Mouse (Mus musculus) neural tube, embryonic 14.5 days (tissue): ENCODE measurements around the gene Ccdc58. TPM values are rescaled to one million over a fixed set of nuclear protein-coding genes. Genes with fewer than 3 reads are reported as not detected.
A peak's percentile ranks its signal among the peaks of the same experiment; 100 is the strongest.
"Not testable (repeated sequence)": the region's sequence is repeated elsewhere in the genome, so short reads cannot be mapped to it uniquely, and the experiment has no call there.

ENCODE experiments used
- ATAC-seq: fragments of 200-750 bp; cut with Nextera tagmentation; 2 replicates; pipeline ENCODE4 v1.8.0; 2017; ENCODE audit warnings: low read depth, mild to moderate bottlenecking, moderate TSS enrichment, moderate library complexity
- H3K27ac ChIP-seq: fragments of 300-500 bp; sonication (generic); 2 replicates; pipeline ENCODE4 v1.5.1; 2014; ENCODE audit warnings: low read depth, mild to moderate bottlenecking, control low read depth, low read length, moderate library complexity, mixed read lengths
- H3K27me3 ChIP-seq: fragments of 300-500 bp; sonication (generic); 2 replicates; pipeline ENCODE4 v1.6.1; 2014; ENCODE audit warnings: low read length; ENCODE audit not compliant: control insufficient read depth, insufficient read depth
- H3K36me3 ChIP-seq: fragments of 300-500 bp; sonication (generic); 2 replicates; pipeline ENCODE4 v1.6.1; 2014; ENCODE audit warnings: low read length, mixed read lengths; ENCODE audit not compliant: control insufficient read depth, insufficient read depth
- H3K4me1 ChIP-seq: fragments of 300-500 bp; sonication (generic); 2 replicates; pipeline ENCODE4 v1.6.1; 2014; ENCODE audit warnings: low read length; ENCODE audit not compliant: control insufficient read depth, insufficient read depth
- H3K4me2 ChIP-seq: fragments of 300-500 bp; sonication (generic); 2 replicates; pipeline ENCODE4 v1.6.1; 2014; ENCODE audit warnings: mild to moderate bottlenecking, low read depth, low read length, control low read depth
- H3K4me3 ChIP-seq: fragments of 300-500 bp; sonication (generic); 2 replicates; pipeline ENCODE4 v1.5.1; 2014; ENCODE audit warnings: low read depth, low read length, control low read depth, mixed read lengths
- H3K9ac ChIP-seq: fragments of 300-500 bp; sonication (generic); replicated peaks from 2 replicates; pipeline ENCODE4 v1.6.1; 2014; ENCODE audit warnings: low read depth, mild to moderate bottlenecking, control low read depth, low read length, mixed read lengths
- H3K9me3 ChIP-seq: fragments of 300-500 bp; sonication (generic); 2 replicates; pipeline ENCODE4 v1.6.1; 2016; ENCODE audit warnings: low read length; ENCODE audit not compliant: control insufficient read depth
- WGBS: fragments of 180-500 bp; shearing (Covaris S2); extraction: QIAGEN DNeasy Blood & Tissue Kit; methylation state at CpG from one replicate; pipeline ENCODE4 v1.1.7; 2014; 5-methylcytosine and 5-hydroxymethylcytosine counted together
- polyA plus RNA-seq: library from polyadenylated mRNA; unstranded; fragments of >200 nt; fragmentation: Nextera tagmentation; extraction: Ambion mirVana; gene quantifications from 2 replicates; pipeline ENCODE4 v1.2.1, GENCODE M21; 2014

Gene Ccdc58
- 28.5 and 29.4 TPM in 2 replicates for polyA plus RNA-seq

DNA sequence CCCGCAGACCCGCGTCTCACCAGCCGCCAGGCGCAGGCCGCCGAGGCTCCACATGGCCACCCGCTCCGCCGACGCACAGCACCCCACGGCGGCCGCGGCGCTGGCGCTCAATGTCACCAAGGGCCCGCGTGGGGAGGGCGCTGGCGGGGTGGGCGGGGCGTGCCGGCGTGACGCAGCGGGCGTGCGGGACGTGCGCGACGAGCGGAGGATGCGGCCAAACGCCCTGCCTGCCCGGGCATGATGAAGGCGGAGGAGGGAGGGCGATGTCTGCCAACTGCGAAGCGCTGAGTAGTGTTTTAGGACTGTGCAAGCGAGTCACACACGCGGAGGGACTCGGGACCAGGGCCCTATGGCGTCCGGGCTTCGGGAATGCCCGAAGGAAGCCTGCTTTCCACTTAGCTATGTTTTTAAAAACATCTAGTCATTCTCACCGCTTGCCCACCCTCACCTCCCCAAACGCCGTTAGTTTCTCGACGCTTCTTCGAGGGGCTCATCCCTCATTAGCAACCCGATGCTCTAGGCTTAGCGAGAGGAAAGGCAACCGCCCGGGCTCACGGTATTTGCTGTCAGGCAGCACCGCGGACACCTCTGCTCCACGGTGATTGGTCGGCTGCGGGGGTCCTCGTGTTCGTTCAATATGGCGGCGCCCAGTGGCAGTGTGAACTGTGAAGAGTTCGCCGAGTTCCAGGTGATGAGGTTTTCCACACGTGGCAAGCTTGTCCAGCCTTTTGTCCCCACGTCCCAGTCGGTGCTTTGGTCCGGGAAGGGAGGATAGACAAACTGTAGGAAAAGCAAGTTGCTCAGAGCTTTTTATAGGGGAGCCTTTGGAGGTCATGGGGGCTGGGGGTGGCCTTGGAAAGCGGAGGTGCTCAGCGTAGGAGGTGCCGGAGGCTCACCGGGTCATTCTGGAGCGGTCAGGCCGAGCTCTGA lies at the start of gene Ccdc58, which contains the start of gene Fam162a:
Ccdc58 (plus strand) TSS at position 236 of the 930 bp plus-strand sequence.
Fam162a (minus strand) TSS at position 145 of the 930 bp plus-strand sequence.
- Histone ChIP-seq H3K4me3 (peak within 1 kb of the TSS; percentile 53), H3K9ac (peak within 1 kb of the TSS; percentile 94), H3K4me2 (peak within 1 kb of the TSS; percentile 92), H3K27ac (peak within 1 kb of the TSS; percentile 100), H3K9me3 (no peaks in the 10 kb centered on the region), H3K36me3 (no peaks in the 10 kb centered on the region), H3K27me3 (no peaks in the 10 kb centered on the region), H3K4me1 (peaks cover 14% of the 10 kb centered on the region; the same call in 1 of the 2 replicates)
- WGBS, result under 1% methylated on average over 79 of the region's 81 CpGs
- ATAC-seq, result peak; percentile 98

DNA sequence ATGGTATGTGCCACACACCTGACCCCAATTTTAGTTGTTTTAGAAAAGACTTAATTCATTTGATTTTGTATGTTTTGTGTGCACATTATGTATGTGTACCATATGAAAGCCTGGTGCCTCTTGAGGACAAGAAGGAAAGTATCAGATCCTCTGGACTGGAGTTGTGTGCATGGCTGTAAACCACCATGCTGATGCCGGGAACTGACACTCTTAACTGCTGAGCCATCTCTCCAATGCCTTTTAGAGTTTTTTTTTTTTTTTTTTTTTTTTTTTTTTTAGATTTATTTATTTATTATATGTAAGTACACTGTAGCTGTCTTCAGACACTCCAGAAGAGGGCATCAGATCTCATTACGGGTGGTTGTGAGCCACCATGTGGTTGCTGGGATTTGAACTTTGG lies 43.4 kb upstream of the Ccdc58 start:
- not testable (repeated sequence) for H3K4me1 ChIP-seq, H3K27ac ChIP-seq, H3K9me3 ChIP-seq, H3K9ac ChIP-seq, H3K4me3 ChIP-seq, ATAC-seq, H3K27me3 ChIP-seq, H3K4me2 ChIP-seq
- 95% methylated on average over 1 of the region's 2 CpGs for WGBS
- H3K36me3 ChIP-seq, result peaks cover 30% of the 10 kb centered on the region

DNA sequence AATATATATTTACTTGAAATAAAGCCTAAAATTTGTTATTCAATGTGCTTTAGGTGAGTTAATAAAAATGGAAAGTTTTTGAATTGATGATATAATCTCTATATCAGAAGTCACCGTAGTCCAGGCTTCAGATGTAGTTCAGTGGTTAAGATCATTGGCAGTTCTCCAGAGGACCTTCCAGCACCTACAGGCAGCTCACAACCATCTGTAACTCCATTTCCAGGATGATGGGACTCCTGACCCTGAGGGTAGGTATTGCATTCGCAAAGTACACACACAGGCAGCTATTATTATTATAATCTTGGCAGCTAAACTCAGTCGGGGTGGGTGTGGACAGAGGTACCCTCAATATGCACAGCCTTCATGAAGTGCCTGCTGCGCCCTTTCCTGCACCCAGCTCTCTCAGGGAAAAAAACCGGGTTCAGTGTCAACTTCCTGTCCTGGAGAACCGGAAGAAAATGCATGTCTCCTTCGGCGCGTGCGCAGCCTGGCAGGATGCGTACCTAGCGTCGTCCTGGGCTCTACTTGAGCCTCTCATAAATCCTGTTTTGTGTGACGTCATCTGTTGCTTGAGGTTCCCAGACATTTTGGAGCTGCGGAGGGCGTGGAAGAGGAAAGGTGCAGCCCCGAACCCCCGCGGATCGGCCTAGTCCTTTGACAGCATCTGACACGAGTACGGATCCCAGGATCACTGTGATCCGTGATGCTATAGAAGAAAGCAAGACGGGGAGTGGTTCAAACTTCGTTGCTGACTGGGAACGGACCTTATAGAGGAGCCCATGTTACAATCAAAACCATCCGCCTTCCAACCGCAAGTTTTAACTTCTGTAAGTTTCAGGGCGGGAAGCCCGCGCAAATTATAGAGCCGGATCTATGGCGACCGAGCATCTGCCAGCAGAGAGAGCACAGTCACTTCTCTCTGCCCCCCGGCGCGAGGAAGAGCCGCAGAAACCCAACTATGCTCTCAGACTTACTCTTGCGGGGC lies 30.6 kb upstream of the Ccdc58 start, which contains the start of gene Wdr5b:
Wdr5b (plus strand) TSS at position 551 of the 985 bp plus-strand sequence.
- Histone ChIP-seq H3K4me3 (peak within 1 kb of the TSS; percentile 35), H3K9me3 (no peaks in the 10 kb centered on the region), H3K27me3 (no peaks in the 10 kb centered on the region), H3K4me2 (peak within 1 kb of the TSS; percentile 45), H3K27ac (peak within 1 kb of the TSS; percentile 77), H3K4me1 (peaks cover 9% of the 10 kb centered on the region), H3K36me3 (peaks cover 15% of the 10 kb centered on the region), H3K9ac (peak within 1 kb of the TSS; percentile 21)
- peak; percentile 98 for ATAC-seq
- WGBS, result 3% methylated on average over 39 of the region's 39 CpGs

DNA sequence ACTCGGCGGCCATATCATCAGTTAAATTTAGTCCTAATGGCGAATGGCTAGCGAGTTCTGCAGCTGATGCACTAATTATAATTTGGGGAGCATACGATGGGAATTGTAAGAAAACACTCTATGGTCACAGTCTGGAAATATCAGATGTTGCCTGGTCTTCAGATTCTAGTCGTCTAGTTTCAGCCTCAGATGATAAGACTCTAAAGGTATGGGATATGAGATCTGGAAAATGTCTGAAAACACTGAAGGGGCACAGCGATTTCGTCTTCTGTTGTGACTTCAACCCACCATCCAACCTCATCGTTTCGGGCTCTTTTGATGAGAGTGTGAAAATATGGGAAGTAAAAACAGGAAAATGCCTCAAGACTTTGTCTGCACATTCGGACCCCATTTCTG lies 29.9 kb upstream of the Ccdc58 start:
- Histone ChIP-seq H3K9ac (peak overlapping the region; percentile 21), H3K36me3 (peaks cover 17% of the 10 kb centered on the region), H3K4me3 (peak overlapping the region; percentile 35), H3K27ac (peak overlapping the region; percentile 77), H3K4me2 (peak overlapping the region; percentile 45), H3K27me3 (no peaks in the 10 kb centered on the region), H3K9me3 (no peaks in the 10 kb centered on the region), H3K4me1 (peaks cover 9% of the 10 kb centered on the region)
- ATAC-seq, result no peak
- 32% methylated on average over 11 of the region's 11 CpGs for WGBS

DNA sequence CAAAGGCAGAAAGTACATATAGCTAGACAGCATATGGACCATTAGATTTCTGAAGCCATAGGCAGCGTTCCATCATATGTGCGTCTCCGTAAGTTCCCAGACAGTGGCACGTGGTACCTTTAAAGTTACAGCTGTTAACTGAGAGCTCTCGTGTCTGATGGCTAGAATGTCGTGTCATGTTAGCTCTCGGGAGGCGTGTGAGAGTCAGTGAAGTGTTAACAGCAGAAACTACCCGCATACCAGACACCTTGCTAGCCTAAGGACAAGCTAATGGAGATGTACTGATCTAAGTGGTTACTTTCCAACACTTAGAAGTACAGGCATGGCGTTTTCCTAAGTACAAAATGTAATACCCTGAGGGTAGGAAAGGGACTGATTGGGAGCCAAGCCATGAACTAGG lies 28.4 kb upstream of the Ccdc58 start:
- Histone ChIP-seq H3K9ac (no peak overlapping the region), H3K36me3 (peaks cover 13% of the 10 kb centered on the region), H3K27me3 (no peaks in the 10 kb centered on the region), H3K4me3 (no peak overlapping the region), H3K9me3 (no peaks in the 10 kb centered on the region), H3K4me2 (no peak overlapping the region), H3K4me1 (peaks cover 9% of the 10 kb centered on the region), H3K27ac (no peak overlapping the region)
- 87% methylated on average over 10 of the region's 10 CpGs for WGBS
- no peak for ATAC-seq

DNA sequence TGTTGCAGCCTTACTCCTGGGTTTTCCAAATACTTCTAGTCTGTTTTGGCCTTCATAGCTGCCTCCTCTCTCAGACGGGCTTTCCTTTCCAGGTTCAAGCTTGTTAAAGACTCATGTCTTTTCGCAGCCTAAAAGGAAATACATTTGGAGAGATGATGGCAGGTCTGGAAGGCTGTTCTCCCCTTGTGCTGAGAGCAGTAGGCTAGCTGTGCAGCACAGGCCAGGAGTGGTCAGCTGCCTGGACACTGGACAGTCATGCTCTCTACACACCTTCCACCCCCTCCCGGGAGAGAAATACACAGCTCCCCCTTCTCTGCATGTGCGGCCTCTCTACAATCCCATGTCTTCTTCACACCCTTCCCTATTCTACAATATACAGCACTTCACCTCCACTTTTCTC lies 27.5 kb upstream of the Ccdc58 start:
- Histone ChIP-seq H3K4me3 (no peak overlapping the region), H3K36me3 (peaks cover 22% of the 10 kb centered on the region), H3K4me2 (no peak overlapping the region), H3K27ac (no peak overlapping the region), H3K27me3 (no peaks in the 10 kb centered on the region), H3K4me1 (peaks cover 9% of the 10 kb centered on the region), H3K9ac (no peak overlapping the region), H3K9me3 (no peaks in the 10 kb centered on the region)
- ATAC-seq, result no peak
- 89% methylated on average over 4 of the region's 4 CpGs for WGBS

DNA sequence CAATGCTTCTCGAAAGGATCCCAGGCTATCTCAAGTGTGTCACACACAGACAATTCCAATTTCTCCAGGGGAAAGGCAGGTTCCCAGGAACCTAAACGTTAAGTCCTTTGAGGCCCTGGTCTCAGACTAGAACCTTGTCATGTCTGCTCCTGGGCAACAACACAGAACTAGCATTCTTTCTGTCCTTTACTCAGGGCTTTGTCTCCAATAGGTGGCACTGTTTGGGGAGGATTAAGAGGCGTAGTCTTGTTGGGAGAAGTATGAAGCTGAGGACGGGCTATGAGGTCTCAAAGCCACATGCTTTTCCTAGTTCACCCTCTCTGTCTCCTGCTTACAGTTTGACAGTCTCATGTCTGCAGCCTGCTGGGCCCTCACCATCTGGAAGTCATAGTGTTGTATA lies 23.9 kb upstream of the Ccdc58 start:
- Histone ChIP-seq H3K9ac (no peak overlapping the region), H3K36me3 (peaks cover 28% of the 10 kb centered on the region), H3K27me3 (no peaks in the 10 kb centered on the region), H3K9me3 (no peaks in the 10 kb centered on the region), H3K27ac (no peak overlapping the region), H3K4me2 (no peak overlapping the region), H3K4me3 (no peak overlapping the region), H3K4me1 (peaks cover 1% of the 10 kb centered on the region)
- 90% methylated on average over 4 of the region's 4 CpGs for WGBS
- ATAC-seq, result no peak

DNA sequence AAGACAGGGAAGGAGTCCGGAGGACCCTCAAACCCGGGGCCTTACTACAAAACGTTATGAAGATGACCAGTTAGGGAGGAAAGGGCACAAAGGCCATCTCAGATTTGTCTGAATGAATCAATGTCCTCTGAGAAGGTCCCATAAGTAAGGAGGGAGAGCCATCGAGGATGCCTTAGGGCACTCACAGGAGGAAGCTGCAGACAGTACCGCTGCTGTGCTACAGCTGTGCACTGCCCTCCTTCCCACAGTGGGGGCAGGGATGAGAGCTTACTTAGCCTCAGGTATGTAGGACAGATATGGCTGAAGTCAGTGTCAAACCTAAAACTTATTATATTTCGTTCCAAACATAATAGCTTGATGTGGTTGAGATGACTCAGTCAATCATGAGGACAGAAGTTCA lies 20.0 kb upstream of the Ccdc58 start:
- WGBS, result 88% methylated on average over 6 of the region's 6 CpGs

More for the DNA sequence above, 20.0 kb upstream of the Ccdc58 start:
- no peak overlapping the region for H3K9ac ChIP-seq
- no peak for ATAC-seq
- H3K36me3 ChIP-seq, result peaks cover 17% of the 10 kb centered on the region; the same call in 1 of the 2 replicates
- H3K27me3 ChIP-seq, result no peaks in the 10 kb centered on the region
- no peak overlapping the region for H3K4me3 ChIP-seq
- H3K9me3 ChIP-seq, result no peaks in the 10 kb centered on the region
- H3K4me2 ChIP-seq, result no peak overlapping the region
- H3K27ac ChIP-seq, result no peak overlapping the region
- no peaks in the 10 kb centered on the region for H3K4me1 ChIP-seq
